Mouse (Mus musculus) small intestine, adult 2 months (tissue): Measurements from ENCODE around the gene Cenpt.

ENCODE experiments used
- CTCF ChIP-seq: fragments of 200-500 bp; IDR thresholded peaks from 2 replicates; pipeline ENCODE4 v1.5.1; 2012; ENCODE audit warnings: low read depth, mild to moderate bottlenecking, control low read depth, inconsistent platforms, low read length, moderate library complexity, mixed read lengths; ENCODE audit not compliant: insufficient replicate concordance, insufficient read length; ENCODE audit errors: extremely low read depth
- POLR2A ChIP-seq: fragments of 200-500 bp; IDR thresholded peaks from 2 replicates; pipeline ENCODE4 v1.6.1; 2012; ENCODE audit warnings: low read depth, mild to moderate bottlenecking, control low read depth, inconsistent platforms, low read length, moderate library complexity

GRCm38 (mm10) chr8:105850014-105850413 lies 3.1 kb downstream of the Cenpt start:
- no peak for TF ChIP-seq CTCF
- TF ChIP-seq POLR2A = no peak
